Mouse (Mus musculus) midbrain, embryonic 16.5 days (tissue): ENCODE data around the gene Nostrin. TPM values are rescaled to one million over a fixed set of nuclear protein-coding genes. Genes with fewer than 3 reads are reported as not detected.

Experiments
- ATAC-seq: fragments of 200-750 bp; cut with Nextera tagmentation; 2 replicates; pipeline ENCODE4 v1.8.0; 2017; ENCODE audit warnings: moderate TSS enrichment
- H3K27ac ChIP-seq: fragments of 300-500 bp; sonication (generic); 2 replicates; pipeline ENCODE4 v1.5.1; 2014; ENCODE audit warnings: mild to moderate bottlenecking, low read length, mixed read lengths
- H3K27me3 ChIP-seq: fragments of 300-500 bp; sonication (generic); 2 replicates; pipeline ENCODE4 v1.6.1; 2014; ENCODE audit warnings: low read depth, low read length, mixed read lengths; ENCODE audit not compliant: control insufficient read depth, insufficient read depth
- H3K36me3 ChIP-seq: fragments of 300-500 bp; sonication (generic); 2 replicates; pipeline ENCODE4 v1.6.1; 2014; ENCODE audit warnings: mild to moderate bottlenecking, low read length, moderate library complexity, mixed read lengths; ENCODE audit not compliant: control insufficient read depth, insufficient read depth
- H3K4me1 ChIP-seq: fragments of 300-500 bp; sonication (generic); 2 replicates; pipeline ENCODE4 v1.6.1; 2014; ENCODE audit warnings: mild to moderate bottlenecking, low read length, mixed read lengths; ENCODE audit not compliant: control insufficient read depth, insufficient read depth
- H3K4me2 ChIP-seq: fragments of 300-500 bp; sonication (generic); 2 replicates; pipeline ENCODE4 v1.6.1; 2014; ENCODE audit warnings: mild to moderate bottlenecking, low read length, mixed read lengths
- H3K4me3 ChIP-seq: fragments of 300-500 bp; sonication (generic); 2 replicates; pipeline ENCODE4 v1.5.1; 2014; ENCODE audit warnings: low read depth, mild to moderate bottlenecking, low read length, moderate library complexity, mixed read lengths
- H3K9ac ChIP-seq: fragments of 300-500 bp; sonication (generic); 2 replicates; pipeline ENCODE4 v1.6.1; 2014; ENCODE audit warnings: low read depth, low read length, mixed read lengths
- H3K9me3 ChIP-seq: fragments of 300-500 bp; sonication (generic); replicated peaks from 2 replicates; pipeline ENCODE4 v1.6.1; 2014; ENCODE audit warnings: mild to moderate bottlenecking, low read length, mixed read lengths; ENCODE audit not compliant: control insufficient read depth, poor library complexity, severe bottlenecking
- WGBS: fragments of 180-500 bp; shearing (Covaris S2); extraction: QIAGEN DNeasy Blood & Tissue Kit; methylation state at CpG from one replicate; pipeline ENCODE4 v1.1.7; 2014; 5-methylcytosine and 5-hydroxymethylcytosine counted together
- polyA plus RNA-seq: library from polyadenylated mRNA; unstranded; fragments of >200 nt; fragmentation: Nextera tagmentation; extraction: Ambion mirVana; gene quantifications from 2 replicates; pipeline ENCODE4 v1.2.1, GENCODE M21; 2015

Nostrin gene
- 1.5 and 2.0 TPM in 2 replicates for polyA plus RNA-seq

- Histone ChIP-seq H3K27me3 (no peaks in the 10 kb centered on the region), H3K9me3 (no peaks in the 10 kb centered on the region), H3K4me1 (no peaks in the 10 kb centered on the region), H3K27ac (no peak within 1 kb of the TSS), H3K4me3 (no peak within 1 kb of the TSS), H3K36me3 (no peaks in the 10 kb centered on the region), H3K9ac (no peak within 1 kb of the TSS), H3K4me2 (no peak within 1 kb of the TSS)
- ATAC-seq = no peak
- WGBS = 79% methylated on average over 15 of the region's 15 CpGs
These were observed at the start of gene Nostrin for GRCm38 (mm10) chr2:69135661-69136576. Gene Nostrin (plus strand): TSS chr2:69135800.

GRCm38 (mm10) chr2:69086505-69087260, 48.9 kb upstream of the Nostrin start:
- no peak overlapping the region for H3K9ac ChIP-seq
- H3K9me3 ChIP-seq = no peaks in the 10 kb centered on the region
- peak; percentile 76 for ATAC-seq
- H3K27ac ChIP-seq = no peak overlapping the region; the same call in 1 of the 2 replicates
- H3K4me3 ChIP-seq = no peak overlapping the region
- H3K4me1 ChIP-seq = peaks cover 17% of the 10 kb centered on the region
- no peaks in the 10 kb centered on the region for H3K27me3 ChIP-seq
- no peak overlapping the region for H3K4me2 ChIP-seq
- 15% methylated on average over 8 of the region's 8 CpGs for WGBS
- H3K36me3 ChIP-seq = no peaks in the 10 kb centered on the region

GRCm38 (mm10) chr2:69095836-69096235, 39.8 kb upstream of the Nostrin start:
- H3K36me3 ChIP-seq = no peaks in the 10 kb centered on the region
- H3K27me3 ChIP-seq = no peaks in the 10 kb centered on the region
- H3K9ac ChIP-seq = no peak overlapping the region
- H3K4me2 ChIP-seq = no peak overlapping the region
- no peaks in the 10 kb centered on the region for H3K9me3 ChIP-seq
- no peak overlapping the region for H3K4me3 ChIP-seq
- H3K27ac ChIP-seq = no peak overlapping the region
- H3K4me1 ChIP-seq = no peaks in the 10 kb centered on the region
- no peak for ATAC-seq

GRCm38 (mm10) chr2:69096821-69097220, 38.8 kb upstream of the Nostrin start:
- ATAC-seq = no peak
- no peak overlapping the region for H3K4me2 ChIP-seq
- H3K9me3 ChIP-seq = no peaks in the 10 kb centered on the region
- H3K36me3 ChIP-seq = no peaks in the 10 kb centered on the region
- 45% methylated on average over 4 of the region's 4 CpGs for WGBS
- H3K4me3 ChIP-seq = no peak overlapping the region
- H3K27me3 ChIP-seq = no peaks in the 10 kb centered on the region
- no peaks in the 10 kb centered on the region for H3K4me1 ChIP-seq
- H3K9ac ChIP-seq = no peak overlapping the region
- no peak overlapping the region for H3K27ac ChIP-seq

GRCm38 (mm10) chr2:69097526-69097925, 38.1 kb upstream of the Nostrin start:
- Histone ChIP-seq H3K9me3 (no peaks in the 10 kb centered on the region), H3K27me3 (no peaks in the 10 kb centered on the region), H3K36me3 (no peaks in the 10 kb centered on the region), H3K27ac (no peak overlapping the region), H3K4me1 (no peaks in the 10 kb centered on the region), H3K4me3 (no peak overlapping the region), H3K9ac (no peak overlapping the region), H3K4me2 (no peak overlapping the region)
- ATAC-seq = no peak
- WGBS = 95% methylated on average over 2 of the region's 2 CpGs

GRCm38 (mm10) chr2:69098701-69099100, 36.9 kb upstream of the Nostrin start:
- Histone ChIP-seq H3K27me3 (no peaks in the 10 kb centered on the region), H3K9me3 (no peaks in the 10 kb centered on the region), H3K4me2 (no peak overlapping the region), H3K27ac (no peak overlapping the region), H3K4me1 (no peaks in the 10 kb centered on the region), H3K4me3 (no peak overlapping the region), H3K9ac (no peak overlapping the region), H3K36me3 (no peaks in the 10 kb centered on the region)
- ATAC-seq = no peak
- 77% methylated on average over 3 of the region's 3 CpGs for WGBS

- 90% methylated on average over 7 of the region's 7 CpGs for WGBS
- no peak overlapping the region for H3K4me3 ChIP-seq
- no peak for ATAC-seq
- H3K36me3 ChIP-seq = no peaks in the 10 kb centered on the region
- H3K4me2 ChIP-seq = no peak overlapping the region
- no peak overlapping the region for H3K9ac ChIP-seq
- H3K27ac ChIP-seq = no peak overlapping the region
- no peaks in the 10 kb centered on the region for H3K4me1 ChIP-seq
- no peaks in the 10 kb centered on the region for H3K27me3 ChIP-seq
- no peaks in the 10 kb centered on the region for H3K9me3 ChIP-seq
These were observed 36.5 kb upstream of the Nostrin start for GRCm38 (mm10) chr2:69099147-69099546.

GRCm38 (mm10) chr2:69100706-69101105, 34.9 kb upstream of the Nostrin start:
- no peaks in the 10 kb centered on the region for H3K9me3 ChIP-seq
- no peak overlapping the region for H3K9ac ChIP-seq
- H3K36me3 ChIP-seq = no peaks in the 10 kb centered on the region
- H3K4me2 ChIP-seq = no peak overlapping the region
- H3K4me1 ChIP-seq = no peaks in the 10 kb centered on the region
- ATAC-seq = no peak
- H3K27ac ChIP-seq = no peak overlapping the region
- 18% methylated on average over 3 of the region's 3 CpGs for WGBS
- H3K4me3 ChIP-seq = no peak overlapping the region
- H3K27me3 ChIP-seq = no peaks in the 10 kb centered on the region

- Histone ChIP-seq H3K4me1 (no peaks in the 10 kb centered on the region), H3K36me3 (no peaks in the 10 kb centered on the region), H3K9me3 (no peaks in the 10 kb centered on the region), H3K9ac (no peak overlapping the region), H3K4me3 (no peak overlapping the region), H3K4me2 (no peak overlapping the region), H3K27me3 (no peaks in the 10 kb centered on the region), H3K27ac (no peak overlapping the region)
- WGBS = 76% methylated on average over 3 of the region's 3 CpGs
- ATAC-seq = no peak
These were observed 32.1 kb upstream of the Nostrin start for GRCm38 (mm10) chr2:69103526-69103925.
